Mouse (Mus musculus): ENCODE measurements around the gene Tob2. TPM values are rescaled to one million over a fixed set of nuclear protein-coding genes. Genes with fewer than 3 reads are reported as not detected.
A peak's percentile ranks its signal among the peaks of the same experiment; 100 is the strongest.

The Tob2 gene
- 10 to 100 TPM; 26.6 to 40.2 (median 33.5) TPM for total RNA-seq (2022)

DNA sequence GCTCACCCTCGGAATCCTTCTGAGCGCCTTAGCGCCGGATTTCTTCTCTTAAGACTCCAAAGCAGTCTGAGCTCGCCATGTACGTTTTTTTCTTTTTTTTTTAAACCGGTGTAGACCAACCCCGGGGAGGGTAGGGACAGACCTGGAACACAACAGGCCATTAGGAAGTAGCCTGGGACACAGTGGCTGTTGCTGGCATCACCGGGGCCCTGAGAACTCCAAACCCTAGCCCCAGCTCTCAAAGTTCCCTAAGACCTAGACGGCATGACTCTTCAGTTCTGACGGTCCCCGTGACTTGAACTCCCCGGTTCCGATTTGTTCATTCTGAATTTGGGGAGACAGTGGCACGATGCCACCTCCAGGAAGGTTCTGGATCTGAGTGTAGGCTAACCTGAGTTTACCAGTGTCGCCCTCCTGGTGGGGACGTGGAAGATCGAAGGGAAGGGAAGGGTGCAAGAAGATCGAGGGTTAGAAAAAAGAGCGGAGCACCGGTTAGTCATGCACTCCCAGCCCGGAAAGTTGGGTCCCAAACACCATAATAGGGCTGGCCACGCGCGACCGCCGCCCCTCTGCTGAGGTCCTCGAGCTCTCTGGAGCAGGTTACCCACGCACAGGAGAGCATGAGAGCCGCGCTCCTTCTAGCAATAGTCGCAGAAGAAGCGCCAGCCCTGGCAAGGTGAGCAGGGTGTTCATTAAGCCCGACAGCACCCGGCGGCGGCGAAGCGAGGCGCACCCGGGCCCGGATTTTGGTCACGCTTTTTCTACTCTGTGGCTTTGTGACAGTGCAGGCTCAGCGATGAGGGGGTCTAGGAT is at the start of gene Tob2:
TSS of gene Tob2 (minus strand) at position 280 of the 813 bp plus-strand sequence.
- DNase-seq (ENCODE audit: low spot score in 2 of 2): peak in 1 of 2 experiments; percentile 75

DNA sequence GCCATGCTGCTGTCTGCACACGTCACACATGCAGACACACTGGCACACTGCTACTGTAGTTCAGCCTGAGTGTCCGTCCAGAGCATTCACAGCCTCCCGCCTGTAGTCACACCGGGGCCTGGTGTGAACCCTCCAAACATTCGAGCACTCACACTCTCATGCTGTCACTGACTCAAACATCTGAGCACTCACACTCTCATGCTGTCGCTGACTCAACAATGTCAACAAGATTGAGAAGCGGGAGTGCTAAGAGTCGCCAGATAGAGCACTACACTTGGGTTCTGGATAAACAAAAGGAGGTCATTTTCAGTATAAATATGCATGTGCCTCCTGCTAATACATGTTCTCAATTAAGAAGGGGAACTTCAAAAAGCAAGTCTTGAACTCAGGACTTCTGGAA is 49.4 kb upstream of the Tob2 start:
- no peak for DNase-seq (ENCODE audit: low spot score in 2 of 2)

DNA sequence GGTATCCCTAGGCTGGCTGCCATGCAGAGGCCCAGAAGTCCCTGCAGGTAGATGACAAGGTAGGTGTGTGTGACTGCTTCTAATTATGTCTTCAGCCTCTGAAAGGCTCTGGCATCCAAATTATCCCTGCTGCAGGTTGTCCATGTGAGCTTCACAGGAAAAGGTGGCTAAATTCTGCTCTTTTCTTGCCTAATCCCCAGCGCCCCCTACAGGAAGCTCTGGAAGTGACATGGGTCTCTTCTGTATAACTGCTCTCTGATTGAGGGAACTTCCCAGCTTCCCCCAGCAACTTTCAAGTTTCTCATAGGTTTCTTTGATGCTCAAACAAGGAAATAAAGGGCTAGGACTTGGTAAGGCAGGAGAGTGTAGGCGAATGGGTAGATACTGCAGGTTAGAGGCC is 46.3 kb upstream of the Tob2 start:
- peak in 1 of 2 experiments; percentile 65 for DNase-seq (ENCODE audit: low spot score in 2 of 2)

DNA sequence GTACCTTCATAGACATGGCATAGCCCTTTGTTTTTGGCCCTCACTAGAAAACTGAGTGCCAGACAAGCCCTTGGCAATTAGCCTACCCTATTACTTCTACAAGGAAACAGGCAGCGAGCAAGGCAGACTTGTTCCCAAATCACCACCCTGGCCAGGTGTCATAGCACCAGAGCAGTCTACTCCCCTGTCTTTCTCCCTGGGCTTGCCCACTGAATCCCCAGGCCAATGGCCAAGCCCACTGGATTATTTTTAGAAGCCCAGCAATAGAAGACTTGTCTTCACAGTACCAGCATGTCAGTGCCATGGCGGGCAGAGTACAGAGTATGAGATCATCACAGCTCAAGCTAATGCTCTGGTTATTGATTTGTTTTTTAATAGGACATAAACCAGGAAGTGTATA is 40.2 kb upstream of the Tob2 start:
- DNase-seq (ENCODE audit: low spot score in 2 of 2): no peak

DNA sequence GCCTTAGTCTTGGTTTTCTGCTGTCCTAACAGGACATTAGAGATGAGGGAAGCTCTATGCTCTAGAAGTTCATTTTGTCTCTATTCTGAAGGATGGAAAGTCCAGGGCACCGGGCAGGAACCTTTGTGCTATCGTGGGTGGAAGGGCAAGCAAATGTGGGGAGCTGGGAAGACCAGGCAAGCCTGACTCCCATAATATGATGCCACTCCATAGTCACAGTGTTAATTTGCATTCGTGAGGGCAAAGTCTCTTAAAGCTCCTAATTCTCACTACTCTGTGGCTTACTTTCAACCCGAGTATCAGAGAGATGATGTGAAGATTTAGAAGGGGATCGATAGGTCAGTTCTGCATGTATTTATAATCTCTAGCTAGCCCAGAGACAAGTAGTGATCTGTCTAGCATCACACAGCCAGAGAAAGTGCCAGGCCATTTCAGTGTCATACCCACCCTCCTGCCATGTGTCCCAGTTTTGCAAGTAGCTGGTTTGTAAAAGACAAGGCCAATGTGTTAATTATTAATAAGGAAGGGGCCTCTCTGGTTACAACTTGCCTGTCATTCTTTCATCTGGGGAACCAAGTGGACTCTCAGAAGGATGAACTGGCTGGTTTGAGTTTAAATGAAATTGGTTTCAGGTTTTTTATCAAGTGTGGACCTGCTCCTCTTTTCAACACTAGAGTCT is 39.1 kb upstream of the Tob2 start:
- no peak for DNase-seq (ENCODE audit: low spot score in 2 of 2)

DNA sequence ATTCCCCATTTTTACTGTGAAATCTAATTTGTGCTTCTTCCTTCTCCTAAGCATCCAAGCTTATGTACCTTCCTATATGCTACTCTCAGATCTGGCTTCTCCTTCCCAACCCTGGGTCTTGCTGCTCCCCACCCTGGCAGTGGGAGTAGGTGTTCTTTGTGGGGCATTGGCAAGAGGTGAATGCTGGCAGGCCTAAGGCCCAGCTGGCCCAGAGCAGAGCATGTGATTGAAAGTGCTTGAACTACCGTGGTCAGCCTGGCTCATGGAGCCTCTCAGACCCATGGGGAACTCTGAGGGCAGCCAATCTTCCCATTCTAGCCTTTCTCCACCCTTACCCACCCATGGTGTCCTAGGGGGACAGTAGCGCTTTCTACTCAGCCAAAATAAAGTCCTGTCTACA is 37.8 kb upstream of the Tob2 start:
- DNase-seq (ENCODE audit: low spot score in 2 of 2): no peak

DNA sequence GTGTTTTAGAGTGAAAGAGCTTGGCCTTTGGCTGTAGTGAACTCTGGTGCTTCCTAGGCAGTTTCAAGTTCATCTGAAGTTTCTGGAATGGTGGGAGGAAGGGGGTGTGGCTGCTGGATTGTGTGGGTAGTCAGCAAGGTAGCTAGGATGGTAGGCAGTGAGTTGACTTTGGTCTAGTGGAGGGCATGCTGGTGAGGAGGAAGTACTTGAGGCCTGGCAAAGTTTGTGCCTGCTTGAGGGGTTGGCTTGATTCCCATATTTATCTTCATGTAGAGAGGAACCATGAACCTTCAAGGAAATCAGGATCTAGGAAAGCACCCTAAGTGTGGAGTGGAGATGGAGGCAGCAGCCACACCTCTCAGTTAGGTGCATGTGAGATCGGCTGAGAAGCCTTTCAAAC is 35.4 kb upstream of the Tob2 start:
- no peak for DNase-seq (ENCODE audit: low spot score in 2 of 2)

DNA sequence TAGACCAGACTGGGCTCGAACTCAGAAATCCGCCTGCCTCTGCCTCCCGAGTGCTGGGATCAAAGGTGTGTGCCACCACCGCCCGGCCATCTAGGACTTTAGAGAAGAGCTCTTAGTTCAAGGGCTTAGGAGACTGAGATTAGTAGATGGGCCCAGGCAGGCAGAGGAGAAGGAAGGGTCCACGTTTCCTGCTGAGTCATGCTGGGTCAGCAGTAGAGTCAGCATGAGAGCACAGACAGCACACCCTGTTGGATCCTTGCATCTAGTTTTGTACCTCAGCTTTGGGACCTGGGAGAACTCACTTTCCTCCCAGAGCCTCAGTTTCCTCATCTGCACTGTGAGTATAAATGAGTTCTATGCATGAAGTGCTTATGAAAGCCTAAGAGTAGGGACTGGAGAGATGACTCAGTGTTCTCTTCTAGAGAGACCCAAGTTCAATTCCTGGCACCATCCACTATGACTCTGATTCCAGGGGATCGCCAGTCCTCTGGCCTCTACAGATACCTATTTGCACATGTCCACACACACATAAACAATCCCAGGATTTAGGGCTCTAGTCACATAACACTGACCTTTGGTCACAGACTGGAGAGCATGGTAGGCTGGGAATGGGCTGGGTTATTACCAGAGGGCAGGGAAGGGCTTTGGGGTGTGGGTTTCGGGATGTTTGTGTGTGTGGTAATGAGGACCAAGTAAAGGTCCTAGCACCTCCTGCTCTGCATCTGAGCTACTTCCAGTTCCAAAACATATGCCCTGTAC is 33.4 kb upstream of the Tob2 start:
- no peak for DNase-seq (ENCODE audit: low spot score in 2 of 2)

DNA sequence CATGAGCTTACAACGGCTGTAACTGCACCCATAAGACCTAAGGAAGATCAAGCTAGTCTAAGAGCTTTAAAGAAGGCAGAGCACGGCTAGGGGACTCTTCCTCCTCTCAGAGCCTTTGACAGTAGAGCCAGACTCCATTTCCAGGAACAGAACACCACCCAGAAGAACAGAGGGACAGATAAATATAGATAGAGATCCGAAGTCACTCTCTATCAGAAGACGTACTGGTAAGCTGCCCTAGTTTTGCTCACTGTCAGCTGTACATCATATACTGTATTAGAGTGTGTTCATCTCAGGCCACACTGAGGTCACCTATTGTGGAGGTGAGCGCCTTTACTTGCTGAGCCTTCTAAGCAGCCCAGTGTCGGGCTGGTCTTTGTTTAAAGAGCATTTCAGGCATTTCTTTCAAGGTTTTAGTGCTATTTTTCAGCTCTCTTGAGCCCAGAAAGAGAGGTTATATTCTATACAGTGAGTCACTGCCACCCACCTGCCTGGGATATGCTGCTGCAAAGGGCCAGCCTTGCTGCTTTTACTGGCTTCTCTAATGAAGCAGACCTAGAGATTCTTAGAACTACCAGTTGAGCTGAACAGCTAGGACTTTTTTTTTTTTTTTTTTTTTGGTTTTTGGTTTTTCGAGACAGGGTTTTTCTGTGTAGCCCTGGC is 32.7 kb upstream of the Tob2 start:
- DNase-seq (ENCODE audit: low spot score in 2 of 2): peak in 1 of 2 experiments; percentile 78

DNA sequence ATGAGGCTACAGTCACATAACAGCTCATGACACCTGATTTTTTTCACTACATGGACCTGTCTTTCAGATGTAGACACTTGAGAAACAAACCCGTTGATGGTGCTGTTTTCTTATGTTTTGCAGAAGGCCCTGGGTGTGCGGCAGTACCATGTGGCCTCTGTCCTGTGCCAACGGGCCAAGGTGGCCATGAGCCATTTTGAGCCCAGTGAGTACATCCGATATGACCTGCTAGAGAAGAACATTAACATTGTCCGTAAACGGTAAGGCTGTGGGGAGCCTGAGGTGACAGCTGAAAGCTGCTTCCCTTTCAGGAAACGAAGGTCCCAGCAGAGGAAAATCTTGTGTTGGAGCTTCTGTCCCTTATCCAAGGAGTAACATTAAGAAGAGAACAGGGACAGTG is 30.6 kb upstream of the Tob2 start:
- DNase-seq (ENCODE audit: low spot score in 2 of 2): no peak

DNA sequence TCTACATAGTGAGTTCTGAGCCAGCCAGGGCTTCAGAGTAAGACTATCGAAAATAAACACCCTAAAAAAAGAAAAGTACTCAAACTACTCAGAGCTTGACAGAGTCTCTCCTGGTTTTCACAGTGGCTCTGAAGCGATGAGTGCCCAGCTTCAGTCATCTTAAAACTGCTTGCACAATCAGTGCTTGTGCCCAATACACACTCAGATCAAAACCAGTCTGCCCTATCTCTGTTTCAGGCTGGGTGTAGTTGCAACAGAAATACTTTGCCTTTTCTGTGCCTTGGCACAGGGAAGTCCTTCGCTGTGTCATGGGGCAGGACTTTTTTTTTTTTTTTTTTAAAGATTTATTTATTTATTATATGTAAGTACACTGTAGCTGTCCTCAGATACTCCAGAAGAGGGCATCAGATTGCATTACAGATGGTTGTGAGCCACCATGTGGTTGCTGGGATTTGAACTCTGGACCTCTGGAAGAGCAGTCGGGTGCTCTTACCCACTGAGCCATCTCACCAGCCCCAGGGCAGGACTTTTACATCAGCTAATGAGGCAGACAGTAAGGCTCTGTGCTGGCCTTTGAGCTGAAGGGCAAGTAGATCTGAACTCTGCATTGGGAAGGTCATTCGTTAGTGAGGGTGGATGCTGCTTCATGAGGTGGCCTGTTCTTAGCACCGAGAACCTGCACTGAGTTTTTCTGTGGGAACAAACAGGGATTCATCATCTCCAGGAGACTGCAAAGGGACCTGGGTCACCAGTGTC is 28.4 kb upstream of the Tob2 start:
- DNase-seq (ENCODE audit: low spot score in 2 of 2): no peak

DNA sequence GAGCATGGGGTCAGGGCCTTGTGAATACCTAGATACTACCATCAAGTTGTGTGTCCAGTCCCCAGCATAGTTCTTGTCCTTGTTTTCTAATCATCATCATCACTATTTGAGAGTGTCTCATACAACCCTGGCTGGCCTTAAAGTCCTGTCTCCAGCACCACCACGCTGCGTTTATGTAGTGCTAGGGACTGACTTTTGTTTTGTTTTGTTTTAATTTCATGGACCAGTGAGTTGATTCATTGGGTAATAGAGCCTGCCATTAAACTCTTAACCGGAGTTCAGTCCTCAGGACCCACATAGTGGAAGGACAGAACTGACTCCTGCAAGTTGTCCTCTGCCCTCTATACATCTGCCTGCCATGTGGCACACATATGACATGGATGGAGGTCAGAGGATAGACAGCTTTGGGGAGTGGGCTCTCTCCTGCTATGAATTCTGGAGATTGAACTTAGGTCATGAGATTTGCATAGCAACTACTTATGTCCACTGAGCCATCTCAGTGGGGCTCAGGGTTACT is 26.9 kb upstream of the Tob2 start:
- DNase-seq (ENCODE audit: low spot score in 2 of 2): no peak

DNA sequence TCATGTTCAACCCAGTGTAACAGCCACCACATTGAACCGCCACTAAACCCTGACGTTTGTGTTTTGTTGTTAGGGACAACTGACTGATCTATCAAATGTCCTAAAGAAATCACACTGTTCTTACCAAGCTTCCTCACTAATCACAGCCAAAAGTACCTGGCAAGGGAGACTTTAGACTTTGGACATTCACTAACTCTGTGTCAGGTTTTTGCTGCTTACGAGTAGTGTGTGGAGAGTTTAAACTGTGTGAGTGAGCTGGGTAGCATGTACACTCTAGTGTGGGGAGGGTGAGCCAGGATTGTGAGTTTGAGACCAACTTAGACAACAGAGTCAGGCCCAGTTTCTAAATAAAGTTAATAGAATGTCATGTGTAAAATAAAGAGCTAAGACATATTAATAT is 23.8 kb upstream of the Tob2 start:
- DNase-seq (ENCODE audit: low spot score in 2 of 2): no peak

DNA sequence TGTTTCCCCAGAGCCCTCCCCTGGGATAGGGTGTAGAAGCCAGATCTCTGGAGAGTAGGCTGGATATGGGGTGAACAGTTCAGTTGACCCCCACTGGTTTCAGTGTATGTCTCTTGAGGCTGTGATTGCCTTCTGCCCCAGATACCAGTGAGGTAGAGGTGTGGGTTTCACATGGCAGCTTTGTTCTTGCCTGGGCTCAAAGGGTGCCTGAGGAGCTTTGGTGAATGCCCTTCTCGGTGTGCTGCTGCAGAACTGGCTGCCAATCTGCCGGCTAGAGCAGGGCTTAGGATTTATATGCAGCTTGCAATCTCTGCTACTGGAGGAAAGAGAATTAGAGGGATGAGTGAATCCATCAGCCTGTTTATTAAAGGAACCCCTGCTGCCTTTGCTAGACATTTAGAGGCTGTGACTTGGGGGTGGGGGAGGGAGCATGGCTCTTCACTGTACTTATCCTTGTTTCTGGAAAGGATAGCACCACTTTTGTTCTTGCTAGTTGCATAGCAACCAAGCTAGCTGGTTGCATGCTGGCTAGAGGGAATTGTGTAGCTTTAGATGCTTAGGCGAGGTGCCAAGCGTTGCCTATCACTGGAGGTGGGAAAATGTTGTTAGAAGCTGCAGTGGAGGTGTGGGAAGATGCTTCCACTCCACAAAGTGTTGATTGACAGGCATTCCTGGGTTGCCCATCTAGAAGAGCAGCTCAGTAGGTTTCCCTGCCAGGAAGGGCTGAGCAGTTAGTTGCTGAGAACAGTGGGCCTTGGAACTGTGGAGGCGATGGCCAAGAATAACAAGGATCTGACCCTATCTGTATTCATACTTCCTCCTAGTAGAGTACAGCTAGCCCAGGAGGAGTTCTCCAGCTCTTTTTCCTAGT is 21.2 kb upstream of the Tob2 start:
- DNase-seq (ENCODE audit: low spot score in 2 of 2): peak; percentile 65 to 90

DNA sequence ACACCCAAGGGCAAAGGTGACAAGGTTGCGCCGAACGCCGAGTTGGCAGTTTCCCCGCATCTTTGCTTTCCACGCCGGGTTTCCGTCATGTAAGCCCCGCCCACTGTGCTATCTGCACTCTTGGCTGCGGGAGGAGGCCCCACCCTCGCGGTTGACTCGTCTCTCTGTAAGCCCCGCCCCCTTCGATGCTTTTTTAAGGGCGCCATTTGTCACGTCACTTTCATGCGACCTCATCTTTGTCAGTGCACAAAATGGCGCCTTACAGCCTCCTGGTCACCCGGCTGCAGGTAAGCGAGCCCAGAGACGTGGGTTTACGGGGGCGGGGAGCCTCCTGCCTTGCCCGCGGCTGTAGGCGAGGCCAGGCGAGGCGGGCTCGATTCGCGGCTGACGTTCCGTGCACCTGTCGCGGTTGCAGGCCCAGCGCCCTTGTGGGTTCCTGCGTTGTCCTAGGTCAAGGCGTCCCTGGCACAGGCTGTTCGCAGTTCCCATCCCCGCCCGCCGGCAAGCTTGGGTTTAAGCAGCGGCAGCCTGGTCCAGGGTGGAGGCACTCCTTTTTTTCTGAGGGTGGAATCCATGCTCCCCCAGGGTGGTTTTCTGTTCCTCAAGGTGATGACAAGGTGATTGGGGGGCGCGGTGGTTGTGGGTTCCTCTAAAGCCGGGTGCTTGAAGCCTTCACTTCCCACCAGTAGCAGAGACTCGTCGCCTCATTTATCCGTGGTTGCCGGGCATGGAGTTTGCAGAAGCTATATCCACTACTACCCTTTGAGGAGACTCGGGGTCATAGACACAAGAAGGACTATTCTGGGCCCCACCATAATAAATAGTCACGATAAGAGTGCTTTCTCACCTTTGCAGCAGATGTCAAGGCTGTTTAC is 13.9 kb upstream of the Tob2 start, which contains the start of gene Aco2:
TSS of gene Aco2 (plus strand) at position 48 of the 875 bp plus-strand sequence.
- DNase-seq (ENCODE audit: low spot score in 2 of 2): peak; percentile 99

DNA sequence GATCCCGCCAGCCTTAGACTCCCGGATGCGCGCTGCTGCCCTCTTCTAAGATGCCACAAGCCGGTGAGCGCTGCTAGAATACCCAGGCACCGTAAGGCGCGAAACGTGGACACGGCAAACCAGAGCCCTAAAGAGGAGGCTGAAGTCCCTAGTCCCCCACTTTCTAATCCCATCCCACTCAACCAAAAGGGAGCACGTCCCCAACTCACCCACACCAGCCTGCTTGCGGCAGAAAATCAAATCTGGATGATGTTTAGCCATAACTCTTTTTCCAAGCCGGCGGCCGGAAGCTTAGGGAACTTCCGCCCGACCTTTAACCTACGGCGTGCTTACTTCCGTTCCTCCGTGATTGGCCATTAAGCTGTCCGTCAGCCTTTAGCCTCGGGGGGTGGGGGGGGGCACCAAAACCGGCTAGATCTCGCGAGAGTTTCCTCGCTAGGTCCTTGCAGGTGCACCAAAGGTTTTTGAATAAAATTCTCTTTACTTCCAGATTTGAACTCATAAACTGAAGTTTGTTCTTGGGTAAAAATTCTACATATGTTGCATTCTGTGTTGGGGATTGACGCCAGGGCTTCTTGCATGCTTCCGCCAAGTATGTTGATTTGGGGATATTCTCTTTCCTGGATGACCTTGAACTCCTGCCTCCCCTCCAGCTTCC is 13.1 kb upstream of the Tob2 start, which contains the start of gene Phf5a:
TSS of gene Phf5a (minus strand) at position 308 of the 658 bp plus-strand sequence.
- DNase-seq (ENCODE audit: low spot score in 2 of 2): peak; percentile 62 to 78

DNA sequence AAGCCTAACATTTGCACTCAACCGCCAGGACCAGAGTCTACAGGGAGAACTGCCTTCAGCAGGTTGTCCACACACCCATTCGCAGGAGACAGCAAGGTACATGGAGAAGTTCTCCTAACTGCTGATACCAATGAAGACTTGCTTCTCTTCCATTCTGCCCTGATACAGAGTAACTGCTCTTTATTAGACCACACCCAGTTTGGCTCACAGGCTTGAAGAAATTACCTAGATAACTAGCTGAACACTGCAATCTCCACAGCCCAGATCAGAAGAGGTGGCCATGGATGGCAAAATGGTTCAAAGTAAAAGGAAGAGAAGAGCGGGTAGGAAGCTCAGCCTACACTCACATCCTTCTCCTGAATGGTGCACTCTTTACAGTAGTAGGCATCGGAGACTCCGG is 11.4 kb upstream of the Tob2 start:
- DNase-seq (ENCODE audit: low spot score in 2 of 2): no peak

DNA sequence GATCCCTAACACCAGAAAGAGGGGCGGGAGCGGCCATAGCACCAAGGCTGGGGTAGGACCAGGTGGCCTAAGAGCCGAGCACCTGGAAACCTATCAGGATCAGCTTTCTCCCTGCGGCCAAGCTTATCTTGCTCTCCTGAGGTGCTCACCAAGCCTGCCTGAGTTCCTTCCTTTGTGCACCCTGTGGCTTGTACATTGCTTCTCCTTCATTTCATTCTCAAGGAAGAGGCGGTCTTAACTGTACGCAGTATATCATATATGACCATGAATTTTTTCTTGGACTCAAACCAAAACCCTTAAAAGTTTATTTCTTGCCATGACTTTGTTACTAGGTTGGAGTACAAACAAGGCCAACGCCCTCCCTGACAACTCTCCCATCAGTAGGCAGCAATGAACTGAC is 5.6 kb upstream of the Tob2 start:
- DNase-seq (ENCODE audit: low spot score in 2 of 2): no peak

Data from left cerebral cortex, adult 8-10 months (tissue).